Mouse (Mus musculus): ENCODE data around the gene Ikzf3. TPM values are rescaled to one million over a fixed set of nuclear protein-coding genes. Genes with fewer than 3 reads are reported as not detected.

Ikzf3 gene
- total RNA-seq, 2 experiments from 2014 or later = 1.4 to 3.1 TPM

- no peak for ATAC-seq (replicated peaks; ENCODE audit: low FRiP score, poor library complexity, severe bottlenecking)
Observed at GRCm38 (mm10) chr11:98526824-98527461, 18.9 kb downstream of the Ikzf3 start.

DNA sequence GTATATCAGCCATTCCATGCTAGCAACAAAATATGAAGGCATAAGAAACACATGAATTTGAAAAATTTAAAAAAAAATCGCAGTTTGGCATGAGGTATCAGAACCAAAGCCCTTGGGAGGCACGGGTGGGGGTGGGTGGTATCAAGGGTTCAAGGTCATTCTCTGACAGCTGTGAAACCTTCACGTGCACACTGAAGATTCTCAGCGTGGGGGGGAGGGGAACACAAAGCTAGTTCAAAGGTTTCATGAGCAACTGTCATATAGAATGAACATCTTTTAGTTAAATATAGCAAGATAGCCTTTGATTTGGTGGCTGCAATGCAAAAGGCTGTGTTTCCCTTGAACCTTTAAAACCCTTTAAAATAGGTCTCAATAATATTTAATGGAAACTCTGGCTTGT lies 20.7 kb downstream of the Ikzf3 start:
- ATAC-seq (replicated peaks; ENCODE audit: low FRiP score, poor library complexity, severe bottlenecking) = no peak

DNA sequence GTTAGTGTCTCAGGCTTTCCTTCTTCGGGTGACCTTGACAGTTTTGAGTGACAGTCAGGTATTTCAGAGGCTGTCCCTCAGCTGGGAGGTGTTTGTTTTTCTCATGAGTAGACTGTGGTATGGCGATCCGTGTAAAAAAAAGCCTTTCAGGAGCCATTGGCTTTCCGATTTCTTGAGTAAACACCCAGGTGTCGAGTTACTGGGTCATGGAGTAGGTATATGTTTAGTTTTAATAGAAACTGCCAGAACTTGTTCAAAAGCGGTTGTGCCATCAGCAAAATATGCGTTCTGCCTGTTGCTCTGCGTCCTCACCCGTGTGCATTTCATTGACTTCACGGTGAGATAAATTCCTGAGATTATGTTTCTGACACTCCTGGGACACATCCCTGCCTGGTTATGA lies 25.4 kb downstream of the Ikzf3 start:
- no peak for ATAC-seq (replicated peaks; ENCODE audit: low FRiP score, poor library complexity, severe bottlenecking)

DNA sequence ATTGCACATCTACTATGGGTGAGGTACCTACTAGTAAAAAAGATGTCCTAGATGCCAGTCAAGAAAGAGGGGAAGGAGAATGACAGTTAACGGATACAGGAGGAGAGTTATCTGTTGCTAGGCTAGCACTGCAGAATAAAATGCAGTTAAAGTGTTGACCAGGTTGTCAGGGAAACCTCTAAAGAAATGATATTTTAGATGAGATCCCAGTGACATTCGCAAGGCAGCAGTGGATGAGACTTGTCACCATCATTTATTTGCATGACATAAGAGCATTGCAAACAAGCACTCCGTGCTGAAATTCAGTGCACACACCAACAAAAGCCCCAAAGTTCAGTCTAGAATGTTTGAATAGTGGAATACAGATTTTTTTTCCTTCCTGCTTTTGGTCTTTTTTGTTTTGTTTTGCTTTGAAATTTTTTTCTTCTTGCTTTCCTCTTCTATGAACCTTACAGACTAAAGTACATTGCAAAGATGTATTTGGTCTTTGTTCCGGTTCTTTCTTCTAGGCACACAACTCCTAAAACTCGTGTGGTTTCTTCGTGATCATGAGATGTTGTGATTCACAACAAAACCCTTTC lies 32.4 kb downstream of the Ikzf3 start:
- ATAC-seq (replicated peaks; ENCODE audit: low FRiP score, poor library complexity, severe bottlenecking) = no peak

DNA sequence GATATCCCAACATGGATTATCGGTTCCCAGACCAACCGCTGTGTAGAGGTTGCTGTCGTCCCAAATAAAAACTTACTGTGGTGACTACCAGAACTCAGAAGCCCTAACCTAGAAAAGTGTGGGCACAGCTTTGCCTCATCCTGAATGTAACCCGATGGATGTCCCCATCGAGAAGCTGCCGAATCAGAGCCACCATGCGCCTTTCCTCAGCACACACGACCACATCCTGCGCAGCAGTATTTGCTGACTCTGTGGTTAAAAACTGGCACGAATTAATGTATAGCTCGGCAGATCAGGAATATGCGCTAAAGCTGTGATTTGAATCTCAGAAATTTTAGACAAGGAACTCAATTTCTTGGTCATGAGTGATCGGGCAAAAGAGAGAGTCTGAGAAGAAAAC lies 33.0 kb downstream of the Ikzf3 start:
- no peak for ATAC-seq (replicated peaks; ENCODE audit: low FRiP score, poor library complexity, severe bottlenecking)

- ATAC-seq (replicated peaks; ENCODE audit: low FRiP score, poor library complexity, severe bottlenecking) = no peak
Observed at GRCm38 (mm10) chr11:98510125-98510524, 35.7 kb downstream of the Ikzf3 start.

DNA sequence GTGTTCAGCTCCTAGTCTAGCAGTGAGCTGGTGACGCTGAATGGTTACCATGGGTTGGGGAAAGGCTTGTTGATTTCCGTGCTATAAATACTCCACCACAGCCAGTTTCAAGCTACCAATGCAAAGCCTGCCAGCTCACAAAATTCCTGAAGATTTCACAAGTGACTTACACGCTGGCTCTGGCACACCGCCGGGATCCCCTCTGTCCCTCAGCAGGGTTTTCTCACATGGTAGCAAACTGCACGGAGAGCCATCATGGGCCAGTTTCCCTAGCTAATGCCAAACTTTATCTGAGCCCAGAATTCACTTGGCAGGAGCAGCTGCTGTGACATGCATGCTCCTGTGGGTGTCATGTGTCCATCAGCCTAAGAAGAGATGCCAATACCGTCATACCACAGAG lies 36.4 kb downstream of the Ikzf3 start:
- no peak for ATAC-seq (replicated peaks; ENCODE audit: low FRiP score, poor library complexity, severe bottlenecking)

DNA sequence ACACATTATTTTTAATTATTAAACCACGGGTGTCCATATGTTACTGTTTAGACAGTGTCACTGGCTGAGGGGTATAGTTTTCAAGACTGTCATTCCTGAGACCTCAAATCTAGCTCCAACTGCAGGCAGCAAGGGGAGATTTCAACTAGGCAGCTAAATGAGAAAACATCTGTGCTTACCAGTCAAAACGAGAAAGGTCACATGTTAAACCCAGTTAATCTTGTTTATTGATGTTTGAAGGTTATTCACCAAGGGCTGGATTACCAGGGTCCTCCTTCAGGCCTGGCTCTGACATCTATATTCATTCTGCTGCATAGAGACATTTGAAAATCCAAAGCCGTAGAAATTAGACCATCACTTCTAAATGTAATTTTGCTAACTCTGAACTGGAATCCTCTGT lies 40.9 kb downstream of the Ikzf3 start:
- ATAC-seq (replicated peaks; ENCODE audit: low FRiP score, poor library complexity, severe bottlenecking) = no peak

DNA sequence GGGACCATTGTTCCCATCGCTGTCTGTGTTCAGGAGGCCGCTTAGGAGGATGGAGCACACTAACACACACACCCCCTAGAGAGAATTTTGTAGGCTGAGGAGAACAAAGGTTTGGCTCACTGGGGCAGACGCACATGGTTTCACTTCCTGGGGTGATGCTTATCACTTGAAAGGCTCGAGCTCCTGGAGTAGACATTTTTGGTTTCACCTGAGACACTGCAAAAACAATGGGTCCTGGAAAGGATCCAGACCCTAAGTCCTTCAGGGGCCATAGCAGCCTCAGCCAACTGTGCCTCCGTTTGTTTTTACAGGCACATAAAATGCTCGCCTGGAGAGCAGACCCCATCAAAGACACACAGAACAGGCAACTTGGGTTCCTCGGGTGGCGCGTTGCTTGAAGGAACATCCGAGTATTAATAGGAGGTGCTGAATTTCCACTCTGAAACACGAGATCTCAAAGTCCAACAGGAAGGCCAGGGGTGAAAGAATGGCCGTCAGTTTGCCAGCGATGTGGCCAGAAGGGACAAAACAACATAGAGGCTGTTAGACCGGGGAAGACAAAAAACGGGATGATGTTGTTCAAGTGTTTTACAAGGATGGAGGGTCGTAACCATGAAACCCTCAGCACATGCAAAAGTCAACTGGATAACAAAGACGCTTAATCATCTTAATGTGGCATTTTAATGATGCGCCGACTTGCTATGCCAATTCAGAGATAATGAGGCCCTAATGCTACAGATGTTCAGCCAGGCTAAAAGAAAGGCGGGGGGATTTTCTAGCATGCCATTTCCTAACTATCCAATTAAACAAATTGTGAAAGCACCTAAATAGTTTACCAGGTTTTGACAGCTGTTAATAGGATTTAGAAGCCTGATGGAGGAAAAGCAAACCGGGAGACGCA lies 48.2 kb downstream of the Ikzf3 start:
- no peak for ATAC-seq (replicated peaks; ENCODE audit: low FRiP score, poor library complexity, severe bottlenecking)

GRCm38 (mm10) chr11:98495176-98495719 lies 50.6 kb downstream of the Ikzf3 start:
- ATAC-seq (replicated peaks; ENCODE audit: low FRiP score, poor library complexity, severe bottlenecking) = no peak

DNA sequence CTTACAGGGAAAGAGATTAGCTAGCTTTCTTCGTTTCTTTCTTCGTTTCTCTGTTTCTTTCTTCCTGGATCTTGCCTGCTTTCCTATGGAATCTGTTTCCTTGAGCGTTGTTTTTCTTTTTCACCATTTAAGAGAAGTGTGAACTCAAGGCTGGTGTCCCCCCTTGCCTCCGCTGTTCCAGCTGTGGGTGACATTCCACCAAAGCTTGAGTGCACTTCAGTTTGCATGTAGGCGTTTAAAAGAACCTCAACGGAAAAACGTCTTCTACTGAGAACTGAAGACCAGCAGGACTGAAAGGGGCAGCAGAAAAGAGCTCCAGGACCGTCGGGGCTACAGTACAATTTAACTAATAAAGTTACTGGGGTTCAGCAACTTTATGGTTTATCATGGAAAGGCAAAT lies 52.4 kb downstream of the Ikzf3 start:
- no peak for ATAC-seq (replicated peaks; ENCODE audit: low FRiP score, poor library complexity, severe bottlenecking)

- ATAC-seq (replicated peaks; ENCODE audit: low FRiP score, poor library complexity, severe bottlenecking) = no peak
Observed at GRCm38 (mm10) chr11:98492959-98493358, 52.9 kb downstream of the Ikzf3 start.

DNA sequence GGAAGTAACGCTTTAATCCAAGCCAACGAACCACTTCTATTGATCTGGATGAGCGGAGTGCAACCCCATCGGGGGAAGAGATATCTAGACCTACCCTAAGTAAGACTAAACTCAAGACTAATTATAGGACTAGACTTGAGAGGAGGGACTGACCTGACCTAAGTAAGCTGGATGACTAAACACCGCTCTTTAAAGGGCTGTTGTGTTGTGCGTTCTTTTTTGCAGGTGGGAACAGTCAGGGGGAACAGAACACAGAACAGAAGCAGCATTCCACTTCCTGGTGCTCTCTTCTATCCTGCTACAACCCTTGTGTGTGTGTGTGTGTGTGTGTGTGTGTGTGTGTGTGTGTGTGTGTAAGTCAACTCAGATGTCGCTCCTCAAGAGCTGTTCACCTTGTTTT lies 54.3 kb downstream of the Ikzf3 start:
- ATAC-seq (replicated peaks; ENCODE audit: low FRiP score, poor library complexity, severe bottlenecking) = no peak

DNA sequence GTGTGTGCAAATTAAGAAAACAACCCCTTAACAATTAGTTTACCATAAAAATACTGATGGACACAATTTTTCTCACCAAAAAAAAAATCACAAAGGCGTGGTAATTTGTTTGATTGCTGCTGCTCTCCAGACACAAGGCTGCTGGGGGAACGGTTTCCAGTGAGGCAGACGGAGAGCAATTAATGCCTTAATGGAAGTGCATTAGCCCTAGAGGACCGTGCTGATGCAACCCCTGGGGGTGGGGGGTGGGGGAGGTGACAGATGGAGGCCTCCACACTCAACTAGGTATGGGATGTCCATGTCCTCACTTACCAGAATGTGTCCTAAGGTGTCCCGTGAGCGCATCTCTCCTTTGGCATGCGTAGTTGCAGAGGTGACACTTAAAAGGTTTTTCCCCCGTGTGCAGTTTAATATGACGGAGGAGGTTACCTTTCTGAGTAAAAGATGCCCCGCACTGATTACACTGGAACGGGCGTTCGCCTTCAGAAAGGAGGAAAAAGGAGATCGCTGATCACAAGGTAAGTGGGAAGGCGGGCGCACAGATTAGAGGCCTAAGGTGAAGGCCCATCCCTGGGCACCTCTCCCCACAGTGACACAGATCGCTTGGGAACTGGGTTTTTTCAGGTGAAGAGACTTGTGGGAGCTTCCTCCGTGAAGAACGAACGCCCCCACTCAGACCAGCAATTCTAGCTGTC lies 57.1 kb downstream of the Ikzf3 start:
- no peak for ATAC-seq (replicated peaks; ENCODE audit: low FRiP score, poor library complexity, severe bottlenecking)

GRCm38 (mm10) chr11:98487526-98488040 lies 58.2 kb downstream of the Ikzf3 start:
- ATAC-seq (replicated peaks; ENCODE audit: low FRiP score, poor library complexity, severe bottlenecking) = no peak

DNA sequence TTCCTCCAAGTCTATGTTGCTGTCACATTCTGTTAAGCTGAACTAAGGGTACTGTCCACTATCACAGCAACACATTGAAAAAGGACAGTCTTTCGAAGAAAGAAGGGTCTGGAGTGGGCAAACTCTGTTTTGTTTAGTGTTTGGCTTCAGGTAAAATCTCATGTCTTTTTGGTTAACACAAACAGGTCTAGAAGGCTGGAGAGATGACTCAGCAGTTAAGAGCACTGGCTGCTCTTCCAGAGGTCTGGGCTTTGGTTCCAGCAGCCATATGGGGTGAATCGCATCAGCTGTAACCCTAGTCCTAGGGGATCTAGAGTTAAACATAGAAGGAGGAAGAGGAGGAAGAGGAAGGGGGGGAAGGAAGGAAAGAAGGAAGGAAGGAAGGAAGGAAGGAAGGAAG lies 60.1 kb downstream of the Ikzf3 start:
- ATAC-seq (replicated peaks; ENCODE audit: low FRiP score, poor library complexity, severe bottlenecking) = no peak

- no peak for ATAC-seq (replicated peaks; ENCODE audit: low FRiP score, poor library complexity, severe bottlenecking)
Observed at GRCm38 (mm10) chr11:98482067-98482466, 63.8 kb downstream of the Ikzf3 start.

GRCm38 (mm10) chr11:98481231-98481630 lies 64.6 kb downstream of the Ikzf3 start:
- no peak for ATAC-seq (replicated peaks; ENCODE audit: low FRiP score, poor library complexity, severe bottlenecking)

GRCm38 (mm10) chr11:98479940-98480497 lies 65.8 kb downstream of the Ikzf3 start:
- no peak for ATAC-seq (replicated peaks; ENCODE audit: low FRiP score, poor library complexity, severe bottlenecking)

All from erythroblast, adult 5-6 weeks (primary cell).